Mouse (Mus musculus): Measurements from ENCODE around the gene 1700013G24Rik. TPM values are rescaled to one million over a fixed set of nuclear protein-coding genes. Genes with fewer than 3 reads are reported as not detected.
"Not testable (repeated sequence)": the region's sequence is repeated elsewhere in the genome, so short reads cannot be mapped to it uniquely, and the experiment has no call there.

The 1700013G24Rik gene
- not detected for total RNA-seq (2021)
- long read RNA-seq, experiment 1 = 0 reads
- long read RNA-seq, experiment 2 = 0 reads

GRCm38 (mm10) chr4:137453234-137453767 lies at the start of gene 1700013G24Rik:
Gene 1700013G24Rik (plus strand): TSS chr4:137453284.
- TF ChIP-seq CTCF (IDR thresholded peaks at IDR 0.05) = no peak

DNA sequence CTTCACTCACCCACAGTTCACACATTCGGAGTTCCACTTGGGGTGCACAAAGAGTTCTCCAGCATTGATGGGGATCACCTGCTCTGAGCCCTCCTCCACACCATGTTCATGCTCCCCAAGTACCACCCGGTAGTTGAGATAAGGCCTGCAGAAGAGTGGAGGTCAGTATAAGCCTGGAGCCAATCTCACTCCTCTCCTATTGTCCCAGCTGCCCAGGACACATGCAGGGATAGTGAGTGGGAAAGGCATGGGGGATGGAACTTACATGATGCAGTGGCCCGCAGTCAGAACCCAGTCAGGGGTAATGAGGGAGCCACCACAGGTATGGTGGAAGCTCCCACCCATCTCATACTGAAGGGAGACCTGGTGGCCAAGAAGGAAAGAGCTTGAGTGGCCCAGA lies 47.5 kb upstream of the 1700013G24Rik start:
- H3K4me3 ChIP-seq = no peak overlapping the region
- intact Hi-C loops (cut with DNase I) = no loop called here
- TF ChIP-seq CTCF (IDR thresholded peaks at IDR 0.05) = no peak

More at GRCm38 (mm10) chr4:137453234-137453767, at the start of gene 1700013G24Rik:
- DNase-seq = no peak
- H3K4me3 ChIP-seq = no peak within 1 kb of the TSS
- intact Hi-C loops (cut with DNase I) = no loop called here
- no peak within 1 kb of the TSS for H3K27ac ChIP-seq

DNA sequence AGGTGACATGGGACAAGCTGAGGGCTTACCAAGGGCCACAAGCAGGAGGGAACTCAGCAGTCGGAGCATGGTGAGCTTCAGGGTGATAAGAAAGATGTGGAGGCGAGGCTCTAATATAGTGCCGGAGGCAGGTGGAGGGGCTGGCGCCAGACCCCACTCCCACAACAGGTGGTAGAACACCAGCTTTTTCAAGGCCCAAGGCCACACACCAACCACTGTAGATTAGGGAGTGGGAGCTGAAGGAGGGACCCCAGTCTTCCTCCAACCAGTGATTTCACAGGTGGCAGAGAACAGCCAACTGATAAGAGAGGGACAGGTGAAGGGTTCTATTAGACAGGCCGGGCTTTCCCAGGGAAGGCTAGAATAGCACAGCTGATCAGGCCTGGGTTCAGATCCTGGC lies 43.4 kb upstream of the 1700013G24Rik start, which contains the start of gene Cela3a:
TSS of gene Cela3a (minus strand) at position 101 of the 400 bp plus-strand sequence.
- DNase-seq = no peak
- Histone ChIP-seq H3K4me3 (no peak within 1 kb of the TSS), H3K27ac (no peak within 1 kb of the TSS)
- intact Hi-C loops (cut with DNase I) = loop anchor here (2.0 kb wide), 1 partner anchor 21 kb away; the partner anchor contains the start of gene Cela3b
- TF ChIP-seq CTCF (IDR thresholded peaks at IDR 0.05) = no peak

More for the DNA sequence above, 47.5 kb upstream of the 1700013G24Rik start:
- DNase-seq = no peak
- H3K27ac ChIP-seq = no peak overlapping the region

DNA sequence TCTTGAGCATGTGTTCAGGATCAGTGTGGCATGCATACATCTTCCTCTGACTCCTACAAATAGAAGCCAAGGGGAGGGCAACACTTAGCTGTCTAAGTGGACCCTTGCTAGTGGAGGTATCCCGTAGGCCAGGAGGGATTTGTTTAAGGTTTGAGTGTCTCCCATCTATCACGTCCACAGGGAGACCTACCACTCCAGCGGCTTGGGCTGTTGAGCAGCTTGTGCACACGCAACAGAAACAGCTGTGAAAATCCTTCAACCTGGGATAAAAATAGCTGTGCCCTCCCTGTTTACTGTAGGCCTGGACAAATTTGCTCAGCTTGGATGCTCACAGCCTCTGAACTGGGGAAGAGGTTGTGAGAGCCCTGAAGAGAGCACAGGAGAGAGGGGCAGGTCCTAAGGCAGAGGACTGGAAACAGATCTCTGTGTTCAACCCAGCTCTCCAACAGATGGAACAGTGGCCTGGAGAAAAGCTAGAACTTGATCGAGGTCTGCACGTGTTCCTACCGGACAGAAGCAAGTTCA lies 40.8 kb upstream of the 1700013G24Rik start:
- peak overlapping the region; percentile 89 for H3K27ac ChIP-seq
- intact Hi-C loops (cut with DNase I); H3K4me3 ChIP-seq: not testable (repeated sequence)
- DNase-seq = peak; percentile 57

DNA sequence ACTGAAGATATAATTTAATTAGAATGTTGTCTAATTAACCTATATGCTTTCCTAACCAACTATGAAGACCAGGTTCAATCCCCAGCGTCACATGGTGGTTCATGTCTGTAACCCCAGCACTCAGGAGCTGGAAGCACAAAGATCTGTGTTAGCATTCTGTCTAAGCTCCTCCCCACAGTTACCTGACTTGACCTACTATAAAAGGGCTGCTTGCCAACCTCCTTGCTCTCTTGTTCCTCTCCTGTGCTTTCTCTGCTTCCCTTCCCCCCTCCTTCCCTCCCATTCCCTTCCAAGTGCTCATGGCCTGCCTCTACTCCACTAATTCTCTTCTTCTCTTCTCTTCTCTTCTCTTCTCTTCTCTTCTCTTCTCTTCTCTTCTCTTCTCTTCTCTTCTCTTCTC lies 38.1 kb upstream of the 1700013G24Rik start:
- TF ChIP-seq CTCF (IDR thresholded peaks at IDR 0.05) = no peak

DNA sequence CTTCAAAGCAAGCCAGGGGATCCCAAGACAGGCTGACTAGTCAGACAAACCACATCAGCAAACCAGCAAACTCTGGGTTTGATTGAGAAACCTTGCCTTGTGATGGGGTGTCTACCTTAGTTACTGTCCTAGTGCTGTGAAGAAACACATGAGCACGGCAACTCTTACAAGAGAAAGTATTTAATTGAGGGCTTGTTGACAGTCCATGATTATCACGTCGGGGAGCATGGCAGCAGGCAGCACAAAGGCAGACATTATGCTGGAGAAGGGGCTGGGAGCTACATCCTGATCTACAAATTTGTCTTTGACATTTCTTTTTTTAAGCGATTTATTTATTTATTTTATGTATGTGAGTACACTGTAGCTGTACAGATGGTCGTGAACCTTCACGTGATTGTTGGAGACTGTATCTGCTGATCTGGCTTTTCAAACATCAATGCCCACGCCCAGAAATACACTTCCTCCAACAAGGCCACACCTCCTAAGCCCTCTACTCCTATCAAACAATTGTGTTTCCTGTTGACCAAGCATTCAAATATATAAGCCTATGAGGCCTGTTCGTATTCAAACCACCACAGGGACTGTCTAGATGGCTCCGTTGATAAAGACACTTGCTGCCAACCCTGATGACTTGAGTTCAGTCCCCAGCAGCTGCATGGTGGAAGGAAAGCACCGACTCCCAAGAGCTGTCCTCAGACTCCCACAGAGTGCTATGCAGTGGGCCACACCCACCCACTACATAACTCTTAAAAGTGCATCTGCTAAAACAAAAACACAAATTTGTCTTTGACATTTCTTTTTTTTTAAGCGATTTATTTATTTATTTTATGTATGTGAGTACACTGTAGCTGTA lies 35.1 kb upstream of the 1700013G24Rik start:
- Histone ChIP-seq H3K4me3 (no peak overlapping the region), H3K27ac (no peak overlapping the region)
- TF ChIP-seq CTCF (IDR thresholded peaks at IDR 0.05) = no peak
- no peak for DNase-seq
- intact Hi-C loops (cut with DNase I) = no loop called here

More for the DNA sequence above, 38.1 kb upstream of the 1700013G24Rik start:
- no peak for DNase-seq
- no peak overlapping the region for H3K27ac ChIP-seq
- intact Hi-C loops (cut with DNase I) = loop anchor here (2.0 kb wide), 1 partner anchor 22 kb away; no protein-coding TSS in a partner anchor
- no peak overlapping the region for H3K4me3 ChIP-seq

GRCm38 (mm10) chr4:137430502-137430901 lies 22.6 kb upstream of the 1700013G24Rik start, which contains the start of gene Cela3b:
Gene Cela3b (minus strand): TSS chr4:137430540.
- no peak within 1 kb of the TSS for H3K27ac ChIP-seq
- no peak for DNase-seq
- no peak for TF ChIP-seq CTCF (IDR thresholded peaks at IDR 0.05)
- no peak within 1 kb of the TSS for H3K4me3 ChIP-seq
- intact Hi-C loops (cut with DNase I) = loop anchor here (2.0 kb wide), 1 partner anchor 20 kb away; no protein-coding TSS in a partner anchor

- intact Hi-C loops (cut with DNase I); H3K4me3 ChIP-seq: not testable (repeated sequence)
- peak overlapping the region; percentile 87 for H3K27ac ChIP-seq
- peak; percentile 46 for DNase-seq
Measured at GRCm38 (mm10) chr4:137432700-137433550, 20.2 kb upstream of the 1700013G24Rik start.

DNA sequence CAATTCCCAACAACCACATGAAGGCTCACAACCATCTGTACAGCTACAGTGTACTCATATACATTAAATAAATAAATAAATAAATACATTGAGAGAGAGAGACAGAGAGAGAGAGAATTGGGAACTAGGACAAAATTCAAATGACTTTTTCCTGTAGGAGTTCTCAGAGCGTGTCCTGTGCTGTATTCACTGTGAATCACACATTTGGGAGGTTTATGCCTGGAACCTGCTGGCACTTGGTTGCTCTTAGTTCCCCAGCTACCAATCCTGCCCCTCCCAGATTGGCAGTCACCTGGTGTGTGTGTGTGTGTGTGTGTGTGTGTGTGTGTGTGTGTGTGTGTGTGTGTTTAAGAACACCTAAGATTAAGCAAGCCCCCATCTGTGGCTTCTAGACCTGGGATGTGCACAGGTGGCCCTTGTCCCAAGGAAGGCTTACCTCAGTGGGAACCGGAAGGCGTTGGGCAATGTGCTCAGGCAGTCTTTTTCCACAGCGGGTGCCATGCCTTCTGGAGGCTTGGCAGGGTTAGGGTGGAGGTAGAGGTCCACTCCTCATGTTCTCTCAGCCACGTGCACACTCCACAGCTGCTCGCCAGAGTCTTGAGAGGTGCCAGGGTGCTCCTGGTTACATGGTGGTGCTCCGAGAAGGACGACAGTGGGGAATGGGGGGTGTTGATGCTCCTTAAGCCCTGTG lies 16.0 kb upstream of the 1700013G24Rik start:
- H3K27ac ChIP-seq = peak overlapping the region; percentile 24; the same call in 1 of the 2 replicates
- intact Hi-C loops (cut with DNase I) = loop anchor here (2.0 kb wide), 1 partner anchor 22 kb away; no protein-coding TSS in a partner anchor
- no peak overlapping the region for H3K4me3 ChIP-seq
- TF ChIP-seq CTCF (IDR thresholded peaks at IDR 0.05) = no peak
- DNase-seq = peak; percentile 65

GRCm38 (mm10) chr4:137438842-137439241 lies 14.2 kb upstream of the 1700013G24Rik start:
- Histone ChIP-seq H3K27ac (no peak overlapping the region), H3K4me3 (no peak overlapping the region)
- intact Hi-C loops (cut with DNase I) = no loop called here
- no peak for TF ChIP-seq CTCF (IDR thresholded peaks at IDR 0.05)
- DNase-seq = no peak

GRCm38 (mm10) chr4:137441332-137441731 lies 11.8 kb upstream of the 1700013G24Rik start:
- Histone ChIP-seq H3K27ac (no peak overlapping the region), H3K4me3 (no peak overlapping the region)
- no peak for DNase-seq
- TF ChIP-seq CTCF (IDR thresholded peaks at IDR 0.05) = no peak; the same call in 1 of the 2 replicates
- intact Hi-C loops (cut with DNase I) = loop anchor here (5.0 kb wide), 1 partner anchor 76 kb away; no protein-coding TSS in a partner anchor

All from gastrocnemius, adult 2 months (tissue).